Mouse (Mus musculus) NIH3T3 (cell line): ENCODE measurements around the gene Tmcc2.

Experiments used
- DNase-seq: peaks from one replicate; pipeline ENCODE4 v3.0.0-alpha.2; 2012; ENCODE audit warnings: low read depth

Gene Tmcc2

DNA sequence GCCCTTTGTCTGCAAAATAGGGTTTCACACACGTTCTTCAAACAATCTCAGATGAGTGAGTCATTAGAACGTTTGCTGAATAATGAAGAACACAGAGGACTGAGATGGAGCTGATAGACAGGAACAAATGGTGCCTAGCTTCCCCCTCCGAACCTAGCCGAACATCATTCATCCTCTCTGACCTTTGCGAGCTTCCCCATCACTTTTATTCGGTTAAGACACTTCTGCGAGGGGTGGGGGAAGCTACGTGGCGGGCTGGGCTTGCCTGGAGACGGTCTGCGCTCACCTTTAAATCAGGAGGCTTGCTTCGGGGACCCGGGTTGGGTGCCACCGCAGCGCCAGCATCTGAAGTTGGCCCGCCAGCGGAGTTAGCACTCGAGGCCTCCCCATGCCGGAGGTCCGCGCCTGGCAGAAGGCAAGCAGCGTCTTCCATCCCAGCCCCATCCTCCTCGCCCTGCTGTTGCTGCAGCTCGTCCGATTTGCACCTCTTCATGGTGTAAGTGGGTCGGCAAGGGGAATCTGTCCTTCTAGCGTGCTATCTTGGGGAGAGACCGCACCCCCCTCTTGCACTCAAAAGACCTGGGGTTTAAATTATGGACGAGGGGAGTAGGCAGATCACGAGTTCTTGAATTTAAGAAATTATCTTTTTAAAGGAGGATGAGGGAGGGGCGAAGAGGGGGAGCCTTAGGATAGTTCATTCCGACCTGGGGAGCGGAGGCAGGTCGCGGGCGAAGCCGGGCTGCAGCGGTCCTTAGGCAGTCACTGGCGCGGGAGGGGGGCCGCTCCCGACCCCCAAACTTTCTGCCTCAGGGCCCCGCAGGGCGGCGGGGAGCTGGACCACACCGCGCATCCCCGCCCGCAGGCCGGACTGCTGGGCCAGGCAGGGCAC, at the start of gene Tmcc2:
Tmcc2 (minus strand) TSS at position 591 of the 889 bp plus-strand sequence.
- peak; percentile 57 for DNase-seq

GRCm38 (mm10) chr1:132437389-132437788, 46.3 kb upstream of the Tmcc2 start:
- DNase-seq = no peak

DNA sequence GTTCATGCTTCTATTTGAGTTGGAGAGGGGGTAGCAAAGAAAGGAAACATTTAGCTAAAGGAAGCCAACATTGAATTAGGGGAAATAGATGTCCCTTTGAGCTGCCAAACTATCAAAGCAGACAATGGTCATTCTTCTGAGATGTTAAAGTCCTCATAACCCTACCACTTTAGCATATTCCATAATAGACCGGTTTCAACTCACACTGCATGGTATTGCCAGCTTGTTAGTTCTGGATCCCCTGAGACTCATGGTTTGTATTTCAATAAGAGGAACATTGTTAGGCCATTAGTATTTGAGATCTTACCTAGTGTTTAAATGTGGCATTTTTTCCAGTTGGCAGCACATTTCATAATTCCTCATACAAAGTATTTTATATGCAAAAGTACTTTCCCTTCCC, 45.9 kb upstream of the Tmcc2 start:
- DNase-seq = no peak

- peak; percentile 56 for DNase-seq
Observed at GRCm38 (mm10) chr1:132436320-132436958, 45.4 kb upstream of the Tmcc2 start.

- DNase-seq = no peak
Observed at GRCm38 (mm10) chr1:132434032-132434431, 43.0 kb upstream of the Tmcc2 start.

- no peak for DNase-seq
Observed at GRCm38 (mm10) chr1:132433349-132433748, 42.3 kb upstream of the Tmcc2 start.

GRCm38 (mm10) chr1:132431716-132432115, 40.6 kb upstream of the Tmcc2 start:
- DNase-seq = peak; percentile 78

GRCm38 (mm10) chr1:132430818-132431217, 39.7 kb upstream of the Tmcc2 start:
- DNase-seq = no peak

- no peak for DNase-seq
Observed at GRCm38 (mm10) chr1:132425600-132425999, 34.5 kb upstream of the Tmcc2 start.

- DNase-seq = no peak
Observed at GRCm38 (mm10) chr1:132422912-132423696, 32.0 kb upstream of the Tmcc2 start.

DNA sequence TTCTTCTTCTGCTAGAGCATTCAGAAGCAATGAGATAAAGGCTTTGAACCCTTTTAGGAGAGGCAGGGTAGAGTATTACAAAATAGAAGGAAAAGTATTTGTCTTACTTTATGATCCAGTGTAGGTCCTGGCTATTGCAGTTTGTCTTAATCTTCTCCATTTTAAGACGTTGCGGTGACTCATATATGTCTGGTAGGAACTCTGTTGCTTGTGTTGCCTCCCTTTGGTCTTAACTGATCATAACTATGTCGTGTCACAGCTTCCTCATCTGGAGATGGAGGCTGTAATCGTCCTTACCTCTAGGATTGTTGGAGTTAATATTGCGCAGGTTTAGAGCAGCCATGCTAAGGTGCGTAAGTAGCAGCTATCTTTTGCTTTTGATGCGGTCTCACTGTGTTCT, 29.6 kb upstream of the Tmcc2 start:
- DNase-seq = peak; percentile 35

DNA sequence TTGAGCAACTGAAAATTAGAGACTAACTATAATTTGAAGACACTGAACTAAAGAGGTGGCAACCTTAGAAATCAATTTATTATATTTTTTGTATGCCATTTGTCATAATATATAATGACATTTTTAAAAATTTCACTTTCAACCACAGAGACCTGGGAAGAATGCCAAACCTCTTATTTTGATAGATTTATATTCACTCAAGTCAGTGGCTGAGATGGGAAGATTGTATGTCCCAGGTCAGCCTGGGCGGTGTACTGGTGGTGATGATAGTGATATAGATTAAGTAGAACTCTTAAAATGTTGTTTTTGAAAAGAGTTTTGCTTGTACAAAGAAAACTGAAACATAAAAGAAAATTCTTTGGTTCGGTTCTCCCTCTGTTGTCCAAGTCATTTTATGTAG, 29.1 kb upstream of the Tmcc2 start:
- peak; percentile 54 for DNase-seq

DNA sequence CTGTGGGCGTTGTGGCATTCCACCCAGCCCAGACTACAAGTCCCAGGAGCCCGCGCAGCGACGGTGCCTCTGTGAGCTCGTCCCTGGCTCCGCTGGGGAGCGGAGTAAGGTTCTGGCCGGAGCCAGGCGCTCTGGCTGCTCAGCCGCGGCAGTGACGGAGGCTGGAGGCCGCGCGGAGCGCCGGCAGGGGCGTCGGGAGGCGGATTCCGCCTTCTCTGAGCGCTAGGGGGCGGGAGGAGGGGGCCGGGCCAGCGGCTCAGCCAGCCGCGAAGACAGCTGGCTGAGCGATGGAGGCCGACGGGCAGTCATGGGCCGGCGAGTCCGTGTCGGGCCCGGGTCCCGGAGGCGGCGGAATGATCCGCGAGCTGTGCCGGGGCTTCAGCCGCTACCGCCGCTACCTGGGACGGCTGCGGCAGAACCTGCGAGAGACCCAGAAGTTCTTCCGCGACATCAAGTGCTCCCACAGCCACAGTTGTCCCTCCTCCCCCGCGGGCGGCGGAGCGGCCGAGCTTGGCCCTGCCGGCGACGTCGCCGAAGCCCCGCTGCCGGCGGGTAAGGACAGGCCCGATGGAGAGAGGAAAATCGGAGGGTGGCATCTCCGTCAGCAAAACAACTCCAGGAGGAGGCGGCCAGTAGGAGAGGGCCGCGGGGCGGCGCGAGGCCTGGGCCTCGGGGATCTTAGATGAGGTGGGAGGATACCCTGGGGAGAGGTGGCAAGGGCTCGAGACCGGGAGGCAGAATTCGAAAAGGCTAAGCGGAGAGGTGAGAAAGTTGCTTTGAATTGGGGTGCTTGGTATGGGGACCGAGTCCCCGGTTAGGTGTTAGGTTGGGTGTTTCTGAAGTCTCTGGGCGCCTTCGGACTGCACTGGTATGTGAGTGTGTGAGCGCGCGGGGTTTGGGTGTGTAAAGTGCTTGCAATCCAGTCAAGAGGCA, 26.5 kb upstream of the Tmcc2 start, which contains the start of gene Dstyk:
Dstyk (plus strand) TSS at position 237 of the 933 bp plus-strand sequence.
- peak; percentile 98 for DNase-seq

GRCm38 (mm10) chr1:132416943-132417290, 25.8 kb upstream of the Tmcc2 start:
- DNase-seq = no peak

DNA sequence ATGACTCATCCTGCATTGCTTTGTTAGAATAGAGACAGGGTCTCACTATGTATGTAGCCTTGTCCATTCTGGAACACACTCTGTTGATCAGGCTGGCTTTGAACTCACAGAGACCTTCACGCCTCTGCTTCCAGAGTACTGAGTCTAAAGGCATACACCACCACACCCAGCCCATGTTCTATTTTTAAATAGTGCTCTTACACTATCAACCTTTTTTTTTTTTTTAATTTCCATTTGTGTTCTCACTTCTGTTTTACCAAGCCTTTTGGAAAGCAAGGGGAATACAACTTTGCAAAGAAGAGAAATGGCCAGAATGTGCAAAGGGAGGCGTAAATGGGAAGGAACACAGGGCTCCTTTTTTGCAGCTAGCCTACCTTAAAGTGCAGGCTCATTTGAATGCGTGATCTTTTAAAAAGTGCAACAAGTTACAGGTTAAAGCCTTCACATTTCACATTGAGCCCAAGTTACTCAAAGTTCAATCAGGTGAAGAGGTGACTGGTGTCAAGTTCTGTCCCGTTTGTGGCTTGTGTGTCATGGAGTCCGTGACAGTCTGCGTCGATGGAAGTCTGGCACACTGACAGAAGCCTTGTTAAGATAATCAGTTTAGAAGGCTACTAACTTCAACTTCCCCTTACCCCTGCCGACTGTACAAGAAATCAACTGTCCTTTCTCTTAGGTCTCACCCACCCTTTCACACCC, 25.3 kb upstream of the Tmcc2 start:
- DNase-seq = peak; percentile 56

DNA sequence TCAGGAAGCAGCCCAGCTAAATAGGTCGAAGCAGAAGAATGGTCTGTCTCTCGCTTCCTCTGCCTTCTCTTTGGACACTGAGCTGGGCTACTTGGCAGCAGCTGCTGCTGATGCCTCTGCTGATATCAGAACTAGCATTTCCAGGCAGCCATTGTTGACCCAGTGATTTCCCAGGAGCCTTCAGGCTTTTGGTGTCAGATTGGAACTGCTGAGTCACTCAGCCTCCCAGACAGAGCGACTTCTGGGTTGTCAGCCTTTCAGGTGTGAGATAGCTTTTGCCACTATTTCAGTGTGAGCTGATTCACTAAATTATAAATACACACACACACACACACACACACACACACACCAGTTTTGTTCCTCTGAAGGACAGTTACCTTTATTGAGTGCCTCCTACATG, 19.6 kb upstream of the Tmcc2 start:
- no peak for DNase-seq

DNA sequence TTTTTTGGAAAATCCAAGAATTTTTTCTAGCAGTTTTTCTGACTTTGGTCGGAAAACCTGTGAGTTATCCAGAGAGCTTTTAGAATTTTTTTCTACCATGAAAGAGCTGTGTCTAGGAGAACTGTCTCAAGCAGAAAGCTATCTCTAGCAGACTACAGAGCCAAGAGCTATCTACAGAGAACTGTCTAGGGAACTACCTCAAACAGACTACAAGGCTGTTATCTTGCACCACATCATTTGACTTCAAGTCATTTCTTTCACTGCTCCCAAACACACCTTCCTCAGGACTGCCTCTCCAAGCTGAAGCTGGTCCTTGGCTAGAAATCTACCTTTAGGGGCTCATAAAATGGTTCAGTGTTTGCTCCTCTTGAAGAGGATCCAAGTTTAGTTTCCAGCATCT, 10.8 kb upstream of the Tmcc2 start:
- DNase-seq = no peak

GRCm38 (mm10) chr1:132400538-132400937, 9.5 kb upstream of the Tmcc2 start:
- DNase-seq = no peak

- peak; percentile 43 for DNase-seq
Observed at GRCm38 (mm10) chr1:132396705-132397104, 5.6 kb upstream of the Tmcc2 start.

DNA sequence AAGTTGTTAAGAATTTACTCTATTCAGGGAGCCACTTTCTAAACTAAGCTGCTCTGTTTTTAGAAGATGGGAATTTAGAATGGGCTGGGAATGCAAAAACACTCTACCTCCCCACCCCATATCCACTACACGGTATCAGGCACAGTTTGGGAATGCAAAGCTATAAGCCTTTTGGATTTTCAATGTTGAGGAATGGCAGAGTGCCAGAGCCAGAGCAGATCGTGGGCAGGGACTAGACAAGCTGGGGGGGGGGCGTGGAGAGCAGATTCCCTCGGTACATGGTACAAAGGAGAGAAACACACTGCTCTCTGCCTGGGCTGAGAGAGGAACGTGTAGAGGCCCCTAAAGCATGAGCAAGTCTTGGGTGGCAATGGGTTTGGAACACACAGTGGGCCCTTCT, 1.8 kb upstream of the Tmcc2 start:
- no peak for DNase-seq

GRCm38 (mm10) chr1:132391580-132392022, 520 bp upstream of the Tmcc2 start:
- DNase-seq = peak; percentile 88
